Mouse (Mus musculus) C2C12 (cell line): ENCODE data around the gene Emilin1.

ENCODE experiments used
- CEBPB ChIP-seq: IDR thresholded peaks from one replicate; pipeline ENCODE4 v1.6.1; 2011; ENCODE audit warnings: low read depth, mild to moderate bottlenecking, control low read depth, moderate library complexity
- CTCF ChIP-seq: IDR thresholded peaks from one replicate; pipeline ENCODE4 v1.5.1; 2011; ENCODE audit not compliant: control insufficient read depth, insufficient read depth, insufficient read length
- MAX ChIP-seq: IDR thresholded peaks from one replicate; pipeline ENCODE4 v1.6.1; 2011; ENCODE audit warnings: mild to moderate bottlenecking, control low read depth
- USF1 ChIP-seq: IDR thresholded peaks from one replicate; pipeline ENCODE4 v1.6.1; 2011; ENCODE audit warnings: low read depth, mild to moderate bottlenecking, control low read depth, moderate library complexity

DNA sequence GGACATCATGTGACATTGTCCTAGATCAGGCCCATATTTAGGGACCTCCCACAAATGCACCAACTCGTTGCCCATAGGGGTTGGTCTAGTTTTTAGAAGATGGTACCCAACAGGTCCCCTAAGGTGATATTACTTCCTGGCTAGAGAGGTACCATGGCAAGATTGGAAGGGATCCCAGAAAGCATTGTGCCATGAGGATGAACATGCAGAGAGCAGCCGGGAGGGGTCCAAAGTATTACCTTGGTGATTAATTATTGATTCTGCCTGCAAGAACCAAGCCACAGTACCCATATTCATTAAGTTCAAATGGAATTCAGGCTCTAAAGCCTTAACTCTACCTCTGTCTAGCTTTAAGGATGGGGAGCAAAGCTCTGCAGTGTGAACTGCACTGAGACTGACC, 12.9 kb downstream of the Emilin1 start:
- TF ChIP-seq CTCF (no peak), CEBPB (no peak), USF1 (no peak), MAX (no peak)
